Mouse (Mus musculus): ENCODE measurements around the gene Plekhm3. TPM values are rescaled to one million over a fixed set of nuclear protein-coding genes. Genes with fewer than 3 reads are reported as not detected.
A peak's percentile ranks its signal among the peaks of the same experiment; 100 is the strongest.
"Not testable (repeated sequence)": the region's sequence is repeated elsewhere in the genome, so short reads cannot be mapped to it uniquely, and the experiment has no call there.

Gene Plekhm3
- 10.3 and 11.8 TPM in 2 replicates for polyA plus RNA-seq (2015; fragmentation: Nextera tagmentation; extraction: Ambion mirVana)

GRCm38 (mm10) chr1:64956479-64956961 is at the start of gene Plekhm3:
TSS of gene Plekhm3 (minus strand) at chr1:64956824.
- no peaks in the 10 kb centered on the region; the same call in 1 of the 2 replicates for H3K4me1 ChIP-seq (replicated peaks)
- no peaks in the 10 kb centered on the region for H3K36me3 ChIP-seq
- H3K9me3 ChIP-seq = no peaks in the 10 kb centered on the region
- peak within 1 kb of the TSS; percentile 60 for H3K4me2 ChIP-seq (replicated peaks)
- H3K27ac ChIP-seq = peak within 1 kb of the TSS; percentile 85
- no peaks in the 10 kb centered on the region for H3K27me3 ChIP-seq
- peak within 1 kb of the TSS; percentile 88 for H3K9ac ChIP-seq (replicated peaks)
- H3K4me3 ChIP-seq (replicated peaks) = peak within 1 kb of the TSS; percentile 73
- ATAC-seq = peak; percentile 97
- WGBS = under 1% methylated on average over 43 of the region's 43 CpGs

- 93% methylated on average over 6 of the region's 6 CpGs for WGBS
- H3K27ac ChIP-seq = no peak overlapping the region
- no peaks in the 10 kb centered on the region for H3K4me1 ChIP-seq (replicated peaks)
- H3K27me3 ChIP-seq = no peaks in the 10 kb centered on the region
- no peak overlapping the region for H3K4me3 ChIP-seq (replicated peaks)
- no peaks in the 10 kb centered on the region for H3K36me3 ChIP-seq
- no peak overlapping the region for H3K4me2 ChIP-seq (replicated peaks)
- no peak overlapping the region for H3K9ac ChIP-seq (replicated peaks)
- no peaks in the 10 kb centered on the region for H3K9me3 ChIP-seq
- no peak for ATAC-seq
Observed at GRCm38 (mm10) chr1:65005575-65005974, 49.0 kb upstream of the Plekhm3 start.

GRCm38 (mm10) chr1:65004526-65004925 is 47.9 kb upstream of the Plekhm3 start:
- no peak for ATAC-seq
- WGBS = 82% methylated on average over 4 of the region's 4 CpGs
- no peak overlapping the region for H3K4me3 ChIP-seq (replicated peaks)
- no peaks in the 10 kb centered on the region for H3K36me3 ChIP-seq
- H3K27ac ChIP-seq = no peak overlapping the region
- H3K27me3 ChIP-seq = no peaks in the 10 kb centered on the region
- H3K9ac ChIP-seq (replicated peaks) = no peak overlapping the region
- H3K4me1 ChIP-seq (replicated peaks) = no peaks in the 10 kb centered on the region
- no peak overlapping the region for H3K4me2 ChIP-seq (replicated peaks)
- no peaks in the 10 kb centered on the region for H3K9me3 ChIP-seq

- ATAC-seq = no peak
- Histone ChIP-seq H3K9ac (replicated peaks) (no peak overlapping the region), H3K4me2 (replicated peaks) (no peak overlapping the region), H3K9me3 (no peaks in the 10 kb centered on the region), H3K27me3 (no peaks in the 10 kb centered on the region), H3K4me3 (replicated peaks) (no peak overlapping the region), H3K4me1 (replicated peaks) (no peaks in the 10 kb centered on the region), H3K36me3 (no peaks in the 10 kb centered on the region), H3K27ac (no peak overlapping the region)
- WGBS = 90% methylated on average over 4 of the region's 4 CpGs
Observed at GRCm38 (mm10) chr1:64993206-64993605, 36.6 kb upstream of the Plekhm3 start.

GRCm38 (mm10) chr1:64988176-64988575 is 31.6 kb upstream of the Plekhm3 start:
- Histone ChIP-seq H3K9ac (replicated peaks) (no peak overlapping the region), H3K4me1 (replicated peaks) (no peaks in the 10 kb centered on the region), H3K4me3 (replicated peaks) (no peak overlapping the region), H3K4me2 (replicated peaks) (no peak overlapping the region), H3K27ac (no peak overlapping the region), H3K36me3 (no peaks in the 10 kb centered on the region), H3K9me3 (no peaks in the 10 kb centered on the region), H3K27me3 (no peaks in the 10 kb centered on the region)
- ATAC-seq = no peak

GRCm38 (mm10) chr1:64986120-64986519 is 29.5 kb upstream of the Plekhm3 start:
- ATAC-seq = 0 out of 2 replicates have a peak, but pooled peaks have one; percentile 50
- Histone ChIP-seq H3K9ac (replicated peaks) (no peak overlapping the region), H3K4me1 (replicated peaks) (no peaks in the 10 kb centered on the region), H3K9me3 (no peaks in the 10 kb centered on the region), H3K4me3 (replicated peaks) (no peak overlapping the region), H3K27me3 (no peaks in the 10 kb centered on the region), H3K36me3 (no peaks in the 10 kb centered on the region), H3K27ac (no peak overlapping the region), H3K4me2 (replicated peaks) (no peak overlapping the region)
- 40% methylated on average over 7 of the region's 7 CpGs for WGBS

GRCm38 (mm10) chr1:64983247-64983646 is 26.6 kb upstream of the Plekhm3 start:
- 83% methylated on average over 3 of the region's 3 CpGs for WGBS
- no peak for ATAC-seq
- Histone ChIP-seq H3K9me3 (no peaks in the 10 kb centered on the region), H3K9ac (replicated peaks) (no peak overlapping the region), H3K36me3 (no peaks in the 10 kb centered on the region), H3K27me3 (no peaks in the 10 kb centered on the region), H3K27ac (no peak overlapping the region), H3K4me2 (replicated peaks) (no peak overlapping the region), H3K4me3 (replicated peaks) (no peak overlapping the region), H3K4me1 (replicated peaks) (peaks cover 4% of the 10 kb centered on the region)

GRCm38 (mm10) chr1:64978321-64978799 is 21.7 kb upstream of the Plekhm3 start:
- WGBS = 72% methylated on average over 7 of the region's 7 CpGs
- H3K27me3 ChIP-seq = peaks cover 3% of the 10 kb centered on the region; the same call in 1 of the 2 replicates
- peak; percentile 65 for ATAC-seq
- H3K4me2 ChIP-seq (replicated peaks) = no peak overlapping the region
- peak overlapping the region; percentile 44; the same call in 1 of the 2 replicates for H3K27ac ChIP-seq
- no peak overlapping the region for H3K4me3 ChIP-seq (replicated peaks)
- no peaks in the 10 kb centered on the region for H3K9me3 ChIP-seq
- no peaks in the 10 kb centered on the region for H3K36me3 ChIP-seq
- H3K4me1 ChIP-seq (replicated peaks) = peaks cover 23% of the 10 kb centered on the region
- no peak overlapping the region for H3K9ac ChIP-seq (replicated peaks)

- H3K9ac ChIP-seq (replicated peaks) = no peak overlapping the region
- peak overlapping the region; percentile 12; the same call in 1 of the 2 replicates for H3K27ac ChIP-seq
- peak; percentile 85 for ATAC-seq
- peaks cover 6% of the 10 kb centered on the region; the same call in 1 of the 2 replicates for H3K27me3 ChIP-seq
- peak overlapping the region; percentile 29 for H3K4me2 ChIP-seq (replicated peaks)
- H3K4me1 ChIP-seq (replicated peaks) = peaks cover 23% of the 10 kb centered on the region
- H3K9me3 ChIP-seq = no peaks in the 10 kb centered on the region
- no peak overlapping the region for H3K4me3 ChIP-seq (replicated peaks)
- H3K36me3 ChIP-seq = no peaks in the 10 kb centered on the region
- 5% methylated on average over 7 of the region's 7 CpGs for WGBS
Observed at GRCm38 (mm10) chr1:64975346-64975745, 18.7 kb upstream of the Plekhm3 start.

GRCm38 (mm10) chr1:64970685-64971084 is 14.1 kb upstream of the Plekhm3 start:
- H3K4me1 ChIP-seq (replicated peaks) = peaks cover 13% of the 10 kb centered on the region
- no peak overlapping the region for H3K4me3 ChIP-seq (replicated peaks)
- H3K27me3 ChIP-seq = peaks cover 6% of the 10 kb centered on the region; the same call in 1 of the 2 replicates
- H3K9me3 ChIP-seq = no peaks in the 10 kb centered on the region
- H3K27ac ChIP-seq = no peak overlapping the region
- 77% methylated on average over 5 of the region's 5 CpGs for WGBS
- no peak for ATAC-seq
- no peak overlapping the region for H3K4me2 ChIP-seq (replicated peaks)
- no peaks in the 10 kb centered on the region for H3K36me3 ChIP-seq
- no peak overlapping the region for H3K9ac ChIP-seq (replicated peaks)

GRCm38 (mm10) chr1:64957021-64957489 is 431 bp upstream of the Plekhm3 start:
- Histone ChIP-seq H3K9ac (replicated peaks) (peak overlapping the region; percentile 88), H3K4me2 (replicated peaks) (peak overlapping the region; percentile 60), H3K36me3 (no peaks in the 10 kb centered on the region), H3K9me3 (no peaks in the 10 kb centered on the region), H3K4me3 (replicated peaks) (peak overlapping the region; percentile 73), H3K4me1 (replicated peaks) (no peaks in the 10 kb centered on the region; the same call in 1 of the 2 replicates), H3K27ac (peak overlapping the region; percentile 85), H3K27me3 (no peaks in the 10 kb centered on the region)
- ATAC-seq = peak; percentile 34; the same call in 1 of the 2 replicates
- WGBS = 45% methylated on average over 8 of the region's 8 CpGs

GRCm38 (mm10) chr1:64954786-64955185 is 1.8 kb downstream of the Plekhm3 start:
- not testable (repeated sequence) for H3K9me3 ChIP-seq; H3K27me3 ChIP-seq; H3K9ac ChIP-seq (replicated peaks); ATAC-seq; H3K4me2 ChIP-seq (replicated peaks); H3K36me3 ChIP-seq; H3K27ac ChIP-seq; H3K4me3 ChIP-seq (replicated peaks); H3K4me1 ChIP-seq (replicated peaks)
- 81% methylated on average over 7 of the region's 7 CpGs for WGBS

- Histone ChIP-seq H3K4me3 (replicated peaks) (no peak overlapping the region), H3K36me3 (no peaks in the 10 kb centered on the region), H3K4me1 (replicated peaks) (0 out of 2 replicates have a peak, but pooled peaks cover 13% of the 10 kb centered on the region), H3K27me3 (no peaks in the 10 kb centered on the region), H3K27ac (no peak overlapping the region), H3K9ac (replicated peaks) (no peak overlapping the region), H3K4me2 (replicated peaks) (no peak overlapping the region), H3K9me3 (no peaks in the 10 kb centered on the region)
- 96% methylated on average over 3 of the region's 3 CpGs for whole genome bisulfite sequencing
- ATAC-seq = no peak
Observed at GRCm38 (mm10) chr1:64950271-64950670, 6.4 kb downstream of the Plekhm3 start.

Data from midbrain, embryonic 13.5 days (tissue).